Mouse (Mus musculus): ENCODE measurements around the gene Gm45837. TPM values are rescaled to one million over a fixed set of nuclear protein-coding genes. Genes with fewer than 3 reads are reported as not detected.
"Not testable (repeated sequence)": the region's sequence is repeated elsewhere in the genome, so short reads cannot be mapped to it uniquely, and the experiment has no call there.

The Gm45837 gene
- polyA plus RNA-seq, 1 experiment = 0.55 TPM

DNA sequence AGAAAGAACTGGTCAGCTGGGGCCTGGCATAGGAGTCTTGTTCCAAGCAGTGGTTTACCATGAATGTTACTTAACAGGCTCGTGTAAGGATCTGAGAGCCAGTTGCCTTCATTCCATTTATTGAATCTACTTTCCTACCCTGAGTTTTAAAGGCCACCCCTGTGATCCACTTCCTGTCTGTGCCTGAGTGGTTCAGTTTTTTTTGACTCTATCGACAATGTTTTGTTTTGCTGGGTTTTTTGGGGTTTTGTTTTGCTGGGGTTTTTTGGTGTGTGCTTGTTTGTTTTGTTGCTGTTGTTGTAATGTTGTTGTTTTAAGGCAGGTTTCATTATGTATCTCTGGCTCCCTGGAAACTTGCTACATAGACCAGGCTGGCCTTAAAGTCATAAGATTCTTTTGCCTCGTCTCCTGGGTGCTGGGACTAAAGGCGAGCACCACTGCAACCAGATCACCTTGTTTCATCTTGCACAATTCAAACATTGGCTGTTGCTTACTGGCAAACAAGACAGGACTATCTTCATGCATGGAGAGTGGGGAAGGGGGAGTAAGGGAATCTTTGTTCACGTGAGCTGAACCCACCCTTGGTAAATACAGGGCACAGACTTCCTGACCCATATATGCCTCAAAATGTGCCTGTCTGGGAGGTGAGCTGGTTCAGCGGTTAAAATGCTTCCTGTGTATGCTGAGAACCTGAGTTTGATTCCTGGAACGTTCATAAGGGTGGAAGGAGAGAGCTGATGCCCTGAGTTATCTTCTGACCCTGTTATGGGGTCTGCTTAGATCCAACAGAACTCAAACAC lies 140.2 kb downstream of the Gm45837 start:
- Histone ChIP-seq H3K36me3 (ENCODE audit: control insufficient read depth, insufficient read depth) (no peaks in the 10 kb centered on the region), H3K4me3 (no peak overlapping the region), H3K79me2 (ENCODE audit: control insufficient read depth, insufficient read depth) (no peaks in the 10 kb centered on the region), H3ac (ENCODE audit: control insufficient read depth, insufficient read length) (no peak overlapping the region), H3K27me3 (ENCODE audit: control insufficient read depth, insufficient read depth, insufficient read length) (no peaks in the 10 kb centered on the region), H3K4me2 (ENCODE audit: low read depth) (no peak overlapping the region)
- TF ChIP-seq TCF12 (IDR thresholded peaks at IDR 0.05; ENCODE audit: insufficient read depth, poor library complexity, severe bottlenecking) = no peak
- TF ChIP-seq MAX (IDR thresholded peaks at IDR 0.05; ENCODE audit: low read depth) = no peak
- TF ChIP-seq TCF3 (IDR thresholded peaks at IDR 0.05; ENCODE audit: insufficient read length, low read depth) = no peak

DNA sequence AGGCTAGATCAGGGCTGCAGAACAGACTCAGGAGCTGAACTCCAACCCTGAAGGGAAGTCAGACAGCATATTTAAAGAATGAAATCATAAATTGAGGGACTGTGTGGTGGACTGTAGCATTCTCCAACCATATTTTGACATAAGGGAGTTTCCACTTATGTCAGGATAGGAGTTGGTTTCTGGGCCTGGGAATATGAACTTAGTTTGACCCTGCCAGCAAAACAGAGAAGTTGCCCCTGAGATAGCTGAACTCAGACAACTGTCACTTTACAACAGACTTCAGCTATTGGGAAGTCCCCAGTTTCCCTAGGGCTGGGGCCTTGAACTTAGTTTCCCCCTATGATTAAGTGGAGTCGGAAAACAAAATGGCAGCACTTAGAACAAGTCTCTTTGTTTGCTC lies 140.8 kb downstream of the Gm45837 start:
- Histone ChIP-seq H3K4me2 (ENCODE audit: low read depth) (no peak overlapping the region), H3K27me3 (ENCODE audit: control insufficient read depth, insufficient read depth, insufficient read length) (no peaks in the 10 kb centered on the region), H3ac (ENCODE audit: control insufficient read depth, insufficient read length) (no peak overlapping the region), H3K4me3 (no peak overlapping the region), H3K36me3 (ENCODE audit: control insufficient read depth, insufficient read depth) (no peaks in the 10 kb centered on the region), H3K79me2 (ENCODE audit: control insufficient read depth, insufficient read depth) (no peaks in the 10 kb centered on the region)
- TF ChIP-seq MYOD1 (IDR thresholded peaks at IDR 0.05; ENCODE audit: control insufficient read depth in 1 of 3, insufficient read length in 2 of 3, low read depth in 2 of 3) (no peak), CEBPB (IDR thresholded peaks at IDR 0.05; ENCODE audit: insufficient read depth, poor library complexity, severe bottlenecking) (no peak), SRF (IDR thresholded peaks at IDR 0.05; ENCODE audit: control insufficient read depth, insufficient read length, low read depth) (no peak), TCF3 (IDR thresholded peaks at IDR 0.05; ENCODE audit: insufficient read length, low read depth) (no peak), REST (IDR thresholded peaks at IDR 0.05; ENCODE audit: insufficient read depth, insufficient read length) (no peak)

DNA sequence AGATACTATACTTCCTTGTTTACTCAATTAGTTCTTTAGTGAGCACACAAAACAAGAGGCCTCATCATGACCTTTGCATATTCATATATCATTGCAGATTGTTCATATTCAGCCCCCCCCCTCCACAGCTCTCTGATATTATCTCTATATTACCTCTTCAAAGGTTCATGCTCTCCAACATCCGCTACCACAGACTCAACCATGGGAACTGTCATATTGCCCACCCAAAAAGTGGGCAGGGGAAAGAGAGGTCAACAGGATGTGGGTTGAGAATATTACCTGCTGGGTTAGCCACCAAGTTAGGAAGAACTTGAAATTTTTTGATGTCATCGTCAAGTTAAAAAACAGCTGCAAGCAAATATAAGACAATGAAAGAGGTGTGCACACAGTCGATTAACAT lies 144.8 kb downstream of the Gm45837 start:
- not testable (repeated sequence) for H3K36me3 ChIP-seq (ENCODE audit: control insufficient read depth, insufficient read depth); H3ac ChIP-seq (ENCODE audit: control insufficient read depth, insufficient read length); H3K79me2 ChIP-seq (ENCODE audit: control insufficient read depth, insufficient read depth); H3K27me3 ChIP-seq (ENCODE audit: control insufficient read depth, insufficient read depth, insufficient read length); H3K4me2 ChIP-seq (ENCODE audit: low read depth); H3K4me3 ChIP-seq

DNA sequence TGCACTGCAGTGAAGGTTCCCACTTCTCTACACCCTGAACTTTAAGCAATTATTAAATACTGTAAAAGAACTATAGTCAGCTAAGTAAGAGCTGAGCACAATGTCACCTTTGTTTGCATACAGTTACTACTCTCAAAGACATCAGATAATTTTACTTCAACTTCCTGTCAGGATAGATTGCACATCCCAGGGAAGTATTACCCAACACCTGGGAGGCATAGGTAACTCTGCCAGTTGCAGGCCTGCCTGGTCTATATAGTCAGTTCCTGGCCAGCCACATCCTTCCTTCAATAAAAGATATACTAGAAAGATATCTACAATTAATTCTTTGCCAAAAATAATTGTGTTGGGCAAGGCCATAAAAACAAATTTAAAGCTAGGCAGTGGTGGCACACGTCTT lies 146.7 kb downstream of the Gm45837 start:
- H3K4me3 ChIP-seq = no peak overlapping the region

DNA sequence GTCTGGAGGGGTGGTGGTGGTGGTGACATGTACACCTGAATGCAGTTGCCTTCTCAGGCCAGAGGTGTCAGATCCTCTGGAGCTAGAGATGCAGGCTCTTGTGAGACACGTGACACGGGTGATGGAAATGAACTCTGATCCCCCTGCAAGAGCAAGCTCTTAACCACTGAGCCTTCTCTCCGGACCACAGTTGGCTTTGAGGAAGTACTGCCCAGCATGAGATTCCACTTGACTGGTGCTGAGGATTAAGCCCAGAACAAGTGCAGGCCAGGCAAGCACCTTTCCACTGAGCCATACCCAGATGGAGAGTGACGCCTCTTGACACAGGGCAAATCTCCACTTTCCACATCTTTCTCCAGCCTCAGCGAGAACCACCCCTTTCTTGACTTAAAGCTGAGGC lies 148.7 kb downstream of the Gm45837 start:
- H3K4me2 ChIP-seq (ENCODE audit: low read depth); H3K4me3 ChIP-seq; H3K36me3 ChIP-seq (ENCODE audit: control insufficient read depth, insufficient read depth); H3ac ChIP-seq (ENCODE audit: control insufficient read depth, insufficient read length); H3K79me2 ChIP-seq (ENCODE audit: control insufficient read depth, insufficient read depth): not testable (repeated sequence)
- H3K27me3 ChIP-seq (ENCODE audit: control insufficient read depth, insufficient read depth, insufficient read length) = peaks cover 11% of the 10 kb centered on the region

More for the DNA sequence above, 146.7 kb downstream of the Gm45837 start:
- no peak overlapping the region for H3K4me2 ChIP-seq (ENCODE audit: low read depth)
- no peaks in the 10 kb centered on the region for H3K79me2 ChIP-seq (ENCODE audit: control insufficient read depth, insufficient read depth)
- TF ChIP-seq POLR2A (IDR thresholded peaks at IDR 0.05; ENCODE audit: insufficient read length, low read depth) = no peak
- TF ChIP-seq REST (IDR thresholded peaks at IDR 0.05; ENCODE audit: insufficient read depth, insufficient read length) = no peak
- TF ChIP-seq E2F4 (IDR thresholded peaks at IDR 0.05; ENCODE audit: insufficient read depth) = no peak
- TF ChIP-seq SRF (IDR thresholded peaks at IDR 0.05; ENCODE audit: control insufficient read depth, insufficient read length, low read depth) = no peak
- TF ChIP-seq MYOD1 (IDR thresholded peaks at IDR 0.05; ENCODE audit: control insufficient read depth in 1 of 3, insufficient read length in 2 of 3, low read depth in 2 of 3) = no peak
- TF ChIP-seq POLR2AphosphoS2 (IDR thresholded peaks at IDR 0.05; ENCODE audit: insufficient read length, low read depth) = no peak
- no peak for TF ChIP-seq MYOG (IDR thresholded peaks at IDR 0.05; ENCODE audit: control insufficient read depth in 1 of 3, insufficient read depth in 1 of 3, insufficient read length in 2 of 3, low read depth in 2 of 3)
- H3K36me3 ChIP-seq (ENCODE audit: control insufficient read depth, insufficient read depth) = no peaks in the 10 kb centered on the region
- H3K27me3 ChIP-seq (ENCODE audit: control insufficient read depth, insufficient read depth, insufficient read length) = no peaks in the 10 kb centered on the region
- H3ac ChIP-seq (ENCODE audit: control insufficient read depth, insufficient read length) = no peak overlapping the region

Other genes with a start within 250 kb of the Gm45837 start
- 6.6 TPM for gene Atg16l2, start 108.6 kb upstream of the Gm45837 start, polyA plus RNA-seq (2012; fragmentation: generic; extraction: Trizol)
- 39.6 TPM for gene Stard10, start 93.8 kb upstream of the Gm45837 start, polyA plus RNA-seq (2012; fragmentation: generic; extraction: Trizol)
- gene Arap1, start 62.8 kb upstream of the Gm45837 start, polyA plus RNA-seq (2012; fragmentation: generic; extraction: Trizol) = 24.7 TPM
- gene Pde2a, start 10.8 kb downstream of the Gm45837 start, polyA plus RNA-seq (2012; fragmentation: generic; extraction: Trizol) = 49.3 TPM
- not detected for gene Art2b, start 174.7 kb downstream of the Gm45837 start, polyA plus RNA-seq (2012; fragmentation: generic; extraction: Trizol)